Mouse (Mus musculus) thymus, postnatal 25 days (tissue): ENCODE measurements around the gene Vps26c.
"Not testable (repeated sequence)": the region's sequence is repeated elsewhere in the genome, so short reads cannot be mapped to it uniquely, and the experiment has no call there.

Source experiments
- DNase-seq: peaks from one replicate; pipeline ENCODE4 v3.0.0; 2022

The Vps26c gene

GRCm38 (mm10) chr16:94545781-94546562, 19.3 kb upstream of the Vps26c start:
- DNase-seq, result no peak

- no peak for DNase-seq
Observed at GRCm38 (mm10) chr16:94544540-94545105, 18.0 kb upstream of the Vps26c start.

GRCm38 (mm10) chr16:94542898-94543297, 16.3 kb upstream of the Vps26c start:
- no peak for DNase-seq

- no peak for DNase-seq
Observed at GRCm38 (mm10) chr16:94540140-94540539, 13.5 kb upstream of the Vps26c start.

- no peak for DNase-seq
Observed at GRCm38 (mm10) chr16:94537159-94537527, 10.5 kb upstream of the Vps26c start.

- DNase-seq, result no peak
Observed at GRCm38 (mm10) chr16:94536417-94537158, 10.0 kb upstream of the Vps26c start.

DNA sequence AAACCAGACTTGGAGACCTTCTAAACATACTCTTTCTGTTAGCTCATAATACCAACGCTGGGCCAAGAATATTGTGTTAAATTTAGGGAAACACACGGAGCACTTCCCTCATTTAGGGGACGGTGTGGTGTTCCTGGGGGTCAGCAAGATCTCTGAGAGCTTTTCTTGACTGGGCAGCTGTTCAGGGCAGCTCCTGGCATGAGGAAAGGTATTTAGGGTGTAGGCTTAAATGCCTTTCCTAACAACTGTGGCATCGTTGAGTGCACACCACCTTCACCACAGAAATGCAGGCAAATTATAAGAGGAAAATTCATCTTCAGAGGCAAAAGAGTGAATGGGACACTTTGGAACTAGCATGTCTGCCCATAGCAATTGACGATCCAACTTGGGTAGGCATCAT, 9.1 kb upstream of the Vps26c start:
- DNase-seq, result no peak

DNA sequence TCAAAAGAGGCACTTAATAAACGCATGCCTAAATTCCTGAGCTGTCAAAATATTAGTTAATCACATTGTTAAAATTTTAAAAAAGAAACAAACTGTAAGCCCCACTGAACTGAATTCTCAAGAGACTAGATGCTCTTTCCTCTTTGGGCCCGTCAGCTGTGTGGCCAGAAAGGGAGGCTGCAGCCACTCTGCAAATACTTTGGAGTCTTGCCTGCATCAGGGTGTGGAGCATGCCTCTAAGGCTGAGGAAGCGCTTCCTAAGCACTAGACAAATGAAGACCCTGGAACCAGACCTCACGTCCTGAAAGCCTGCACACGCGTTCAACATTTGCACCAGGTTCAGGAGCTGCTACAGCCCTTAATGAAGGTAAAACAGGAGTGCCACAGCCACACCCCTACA, 7.0 kb upstream of the Vps26c start:
- no peak for DNase-seq

DNA sequence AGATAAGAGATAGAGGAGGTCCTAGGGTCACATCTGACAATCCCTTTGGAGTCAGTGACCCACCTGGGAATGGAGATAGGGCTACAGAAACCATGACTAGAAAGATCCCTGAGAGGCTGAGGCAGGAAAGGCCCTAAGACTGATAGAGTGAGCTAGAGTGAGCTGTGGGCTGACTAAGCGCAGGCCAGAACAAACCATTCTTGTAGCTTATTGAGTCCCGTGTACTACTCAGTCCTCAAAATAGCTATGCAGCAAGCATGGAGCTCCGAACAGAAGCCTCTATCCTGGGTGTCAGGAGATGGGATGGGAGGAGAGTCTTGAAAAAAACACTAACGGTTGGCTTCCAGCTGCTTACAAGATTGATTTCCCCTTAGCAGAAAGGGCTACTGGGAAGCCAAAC, 4.6 kb upstream of the Vps26c start:
- no peak for DNase-seq

DNA sequence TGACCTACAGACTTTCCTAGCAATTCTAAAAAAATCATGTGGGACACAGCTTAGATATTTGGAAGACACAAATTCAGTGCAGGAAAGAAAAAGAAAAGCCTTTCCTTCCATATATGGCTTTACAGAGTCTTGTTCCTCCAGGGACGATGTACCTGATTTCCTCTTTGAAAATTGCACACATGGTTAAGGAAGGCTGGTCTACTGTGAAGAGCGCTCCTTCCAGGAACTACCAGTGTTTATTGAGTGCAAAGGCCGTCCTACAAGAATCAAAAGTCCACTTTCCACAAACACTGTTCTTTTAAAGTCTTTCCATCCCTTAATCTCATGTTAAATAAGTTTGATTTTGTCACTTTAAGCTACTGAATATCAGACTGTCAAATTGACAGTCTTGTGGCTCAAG, 916 bp upstream of the Vps26c start:
- DNase-seq, result no peak

GRCm38 (mm10) chr16:94527152-94527534, 513 bp upstream of the Vps26c start:
- no peak for DNase-seq

DNA sequence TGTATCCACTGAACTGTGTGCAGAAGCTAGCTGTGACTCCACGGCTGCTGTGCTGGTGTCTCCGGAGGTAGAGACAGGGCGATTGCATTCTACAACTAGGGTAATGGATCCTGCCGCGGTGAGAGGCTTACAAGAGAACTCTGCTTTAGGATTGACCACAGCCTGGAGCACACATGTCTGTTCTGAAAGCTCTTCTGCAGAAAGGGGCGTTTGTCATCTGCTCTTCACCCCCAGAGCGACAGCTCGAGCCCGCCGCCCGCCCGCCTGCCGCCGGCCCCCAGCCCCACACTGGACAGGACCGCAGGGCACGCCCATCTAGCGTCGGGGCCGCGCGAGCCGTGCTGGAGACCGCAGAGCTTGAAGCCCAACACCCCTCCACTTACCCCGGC, 681 bp downstream of the Vps26c start:
- no peak for DNase-seq

GRCm38 (mm10) chr16:94524691-94525090, 1.9 kb downstream of the Vps26c start:
- no peak for DNase-seq

DNA sequence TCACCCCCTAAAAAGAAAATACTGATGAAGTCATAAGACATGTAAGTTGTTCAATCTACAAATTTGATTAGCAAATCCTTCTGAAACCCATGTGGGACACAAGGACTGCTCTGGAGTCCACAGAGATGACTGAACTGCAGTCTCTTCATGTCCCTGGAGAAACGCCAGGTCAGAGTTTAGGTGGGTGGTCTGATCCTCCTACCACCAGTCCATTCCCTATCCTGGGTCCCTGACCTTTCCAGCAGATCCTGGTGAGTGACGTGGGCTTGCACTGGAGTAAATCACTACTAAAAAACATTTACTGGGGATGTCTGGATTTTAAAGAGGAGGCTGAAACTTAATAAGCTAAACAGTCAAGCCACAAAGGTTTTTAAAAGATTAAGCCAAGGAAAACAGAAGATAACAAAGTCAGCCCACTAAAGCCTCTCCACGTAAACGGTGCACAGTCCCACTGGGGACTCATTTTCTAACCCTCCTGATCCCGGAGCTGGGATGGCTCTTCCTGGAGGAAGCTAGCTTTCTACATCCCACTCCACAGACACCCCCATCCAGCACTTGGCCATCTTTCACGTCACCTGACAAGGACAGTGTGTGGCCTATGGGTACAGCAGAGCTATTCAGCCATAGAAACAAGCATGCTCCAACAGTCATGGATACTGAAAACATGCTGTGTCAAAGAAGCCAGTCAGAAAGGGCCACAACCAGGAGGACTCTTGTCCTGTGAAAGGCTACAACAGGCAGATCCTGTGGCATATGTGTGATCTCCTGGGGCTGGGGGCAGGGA, 2.8 kb downstream of the Vps26c start:
- DNase-seq, result no peak

GRCm38 (mm10) chr16:94519028-94519427, 7.6 kb downstream of the Vps26c start:
- peak; percentile 15 for DNase-seq

- no peak for DNase-seq
Observed at GRCm38 (mm10) chr16:94517606-94518005, 9.0 kb downstream of the Vps26c start.

DNA sequence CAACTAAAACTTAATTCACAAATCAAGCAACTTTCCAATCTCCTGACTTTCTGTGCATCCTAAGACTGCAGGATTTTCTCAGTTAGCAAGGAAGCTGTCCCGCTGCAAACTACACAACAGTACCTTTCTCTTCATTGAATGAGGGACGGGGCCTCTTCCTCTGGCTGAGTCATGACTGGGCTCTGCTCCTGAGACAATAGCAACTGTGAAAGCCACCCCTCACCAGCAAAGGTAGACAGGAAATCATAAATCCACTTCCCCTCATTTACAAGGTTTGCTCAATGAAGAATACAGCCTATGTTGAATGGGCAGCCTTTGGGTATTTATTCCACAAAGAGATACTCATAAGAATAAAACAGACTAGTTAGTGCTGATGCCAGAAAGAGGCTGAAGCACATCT, 16.6 kb downstream of the Vps26c start:
- DNase-seq, result no peak

- no peak for DNase-seq
Observed at GRCm38 (mm10) chr16:94508769-94509168, 17.9 kb downstream of the Vps26c start.

DNA sequence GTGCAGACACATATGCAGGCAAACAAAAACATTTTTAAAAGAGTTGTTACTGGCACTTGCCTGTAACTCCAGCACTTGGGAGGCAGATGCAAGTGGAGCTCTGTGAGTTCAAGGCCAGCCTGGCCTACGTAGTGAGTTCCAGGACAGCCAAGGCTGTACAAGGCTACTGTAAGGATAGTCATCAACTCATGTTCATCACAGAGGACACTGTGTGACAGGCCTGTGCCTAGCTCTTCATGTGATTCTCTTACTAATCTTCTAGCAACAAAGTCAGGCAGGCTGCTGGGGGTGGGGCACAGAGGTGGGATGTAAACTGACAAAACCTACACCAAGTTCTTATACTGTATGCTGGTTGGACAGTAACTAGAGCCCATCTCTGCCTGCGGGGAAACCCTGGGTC, 19.6 kb downstream of the Vps26c start:
- no peak for DNase-seq

GRCm38 (mm10) chr16:94504192-94504591, 22.4 kb downstream of the Vps26c start:
- no peak for DNase-seq

GRCm38 (mm10) chr16:94497911-94498310, 28.7 kb downstream of the Vps26c start:
- no peak for DNase-seq

GRCm38 (mm10) chr16:94497176-94497575, 29.5 kb downstream of the Vps26c start:
- not testable (repeated sequence) for DNase-seq

DNA sequence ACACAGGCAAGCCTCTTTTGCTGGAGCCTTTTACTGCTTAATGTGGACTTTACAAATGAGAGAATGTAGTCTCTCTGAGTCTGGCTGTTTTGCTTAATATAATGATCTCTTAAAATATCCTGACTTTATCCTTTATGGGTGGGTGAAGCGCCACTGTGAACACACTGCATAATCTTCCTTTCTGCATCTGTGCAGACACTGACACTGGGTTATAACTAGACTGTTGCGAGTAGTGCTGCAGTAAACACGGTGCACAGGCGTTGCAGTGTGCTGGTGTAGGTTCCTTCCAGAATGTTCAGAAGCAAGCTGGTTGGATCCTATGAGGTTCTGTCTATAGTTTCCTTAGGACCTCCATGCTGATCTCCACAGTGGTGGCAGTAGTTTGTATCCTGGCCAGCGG, 37.3 kb downstream of the Vps26c start:
- no peak for DNase-seq
